Mouse (Mus musculus) layer of hippocampus, postnatal 25 days (tissue): Measurements from ENCODE around the gene Pcca. TPM values are rescaled to one million over a fixed set of nuclear protein-coding genes. Genes with fewer than 3 reads are reported as not detected.

Experiments used
- DNase-seq, 2 experiments: peaks; one replicate each; pipeline ENCODE4 v3.0.0; 2022; ENCODE audit warnings: mixed read lengths in 2 of 2, low spot score in 1 of 2; ENCODE audit errors: extremely low spot score in 1 of 2
- total RNA-seq, 2 experiments: library from RNA; stranded (reverse); gene quantifications; 2 replicates each; pipeline ENCODE4 v1.2.3; 2021

Gene Pcca
- total RNA-seq, 2 experiments from 2014 or later: 35.1 to 40.6 TPM

- no peak for DNase-seq
Measured at GRCm38 (mm10) chr14:122726456-122726855, 192.3 kb downstream of the Pcca start.

- DNase-seq: no peak
Measured at GRCm38 (mm10) chr14:122729431-122730073, 195.4 kb downstream of the Pcca start.

GRCm38 (mm10) chr14:122730921-122731551, 196.9 kb downstream of the Pcca start:
- DNase-seq: no peak

- no peak for DNase-seq
Measured at GRCm38 (mm10) chr14:122736806-122737205, 202.7 kb downstream of the Pcca start.

GRCm38 (mm10) chr14:122747860-122748842, 214.0 kb downstream of the Pcca start:
- DNase-seq: no peak

GRCm38 (mm10) chr14:122751552-122751951, 217.4 kb downstream of the Pcca start:
- no peak for DNase-seq

- no peak for DNase-seq
Measured at GRCm38 (mm10) chr14:122753278-122753677, 219.2 kb downstream of the Pcca start.

- no peak for DNase-seq
Measured at GRCm38 (mm10) chr14:122754311-122754710, 220.2 kb downstream of the Pcca start.

GRCm38 (mm10) chr14:122755559-122755958, 221.4 kb downstream of the Pcca start:
- DNase-seq: no peak

- no peak for DNase-seq
Measured at GRCm38 (mm10) chr14:122756671-122757070, 222.5 kb downstream of the Pcca start.

- DNase-seq: no peak
Measured at GRCm38 (mm10) chr14:122759890-122760289, 225.8 kb downstream of the Pcca start.

- no peak for DNase-seq
Measured at GRCm38 (mm10) chr14:122760803-122761202, 226.7 kb downstream of the Pcca start.

GRCm38 (mm10) chr14:122762603-122763002, 228.5 kb downstream of the Pcca start:
- DNase-seq: no peak

- no peak for DNase-seq
Measured at GRCm38 (mm10) chr14:122765951-122766350, 231.8 kb downstream of the Pcca start.

- DNase-seq: no peak
Measured at GRCm38 (mm10) chr14:122766448-122766847, 232.3 kb downstream of the Pcca start.

GRCm38 (mm10) chr14:122784701-122785100, 250.6 kb downstream of the Pcca start:
- no peak for DNase-seq

- DNase-seq: no peak
Measured at GRCm38 (mm10) chr14:122788199-122788598, 254.1 kb downstream of the Pcca start.

- DNase-seq: no peak
Measured at GRCm38 (mm10) chr14:122790111-122790510, 256.0 kb downstream of the Pcca start.

GRCm38 (mm10) chr14:122793368-122793767, 259.2 kb downstream of the Pcca start:
- no peak for DNase-seq

GRCm38 (mm10) chr14:122800296-122800695, 266.2 kb downstream of the Pcca start:
- no peak for DNase-seq

- no peak for DNase-seq
Measured at GRCm38 (mm10) chr14:122821002-122821401, 286.9 kb downstream of the Pcca start.
